In genomic region chr12:105992756-105993155, GRCm38 (mm10) we compare ENCODE assay signal across 20 mouse cellular contexts. TPM values are rescaled to one million over a fixed set of nuclear protein-coding genes. Genes with fewer than 3 reads are reported as not detected.
DNase-seq lines count a peak whose midpoint lies in the region; ATAC-seq and TF ChIP-seq lines count a peak whose summit lies in the region.
"Had no signal": no experiment of that assay in that cellular context is flagged by ENCODE, and none has a peak within 500 bp of the region (broad histone marks: within the 10 kb centered on the region; RNA-seq: fewer than 3 reads in every experiment).

No protein-coding gene starts in this region.

- H3K4me2 ChIP-seq in forebrain, embryonic 14.5 days (ENCODE audit: low read length): no peak overlapping the region
- H3K4me2 ChIP-seq in forebrain, embryonic 11.5 days (ENCODE audit: low read depth, low read length, severe bottlenecking): no peak overlapping the region
- no peak overlapping the region for H3K4me2 ChIP-seq in neural tube, embryonic 11.5 days (ENCODE audit: low read depth)
- no peak overlapping the region for H3K4me2 ChIP-seq in forebrain, postnatal 0 days (ENCODE audit: low read depth)
- H3K4me2 ChIP-seq: heart, embryonic 12.5 days had no signal

- no peak overlapping the region for H3K9ac ChIP-seq in forebrain, embryonic 14.5 days (ENCODE audit: low read length)
- H3K9ac ChIP-seq in forebrain, embryonic 11.5 days (ENCODE audit: low read length): no peak overlapping the region
- H3K9ac ChIP-seq in neural tube, embryonic 11.5 days (ENCODE audit: low read length): no peak overlapping the region
- H3K9ac ChIP-seq in forebrain, postnatal 0 days: no peak overlapping the region
- H3K9ac ChIP-seq: heart, embryonic 12.5 days had no signal

- TF ChIP-seq CTCF in forebrain, postnatal 0 days (IDR thresholded peaks at IDR 0.05; ENCODE audit: low read depth): no peak

- H3K27ac ChIP-seq in forebrain, embryonic 14.5 days (ENCODE audit: low read depth, low read length): no peak overlapping the region; the same call in 1 of the 2 replicates
- H3K27ac ChIP-seq in forebrain, embryonic 11.5 days (ENCODE audit: low read depth, low read length): no peak overlapping the region
- H3K27ac ChIP-seq in neural tube, embryonic 11.5 days (ENCODE audit: low read depth, low read length): 0 out of 2 replicates have a peak overlapping the region, but pooled peaks have one; percentile 14
- H3K27ac ChIP-seq in forebrain, postnatal 0 days (ENCODE audit: low read depth, low read length): no peak overlapping the region
- H3K27ac ChIP-seq: embryonic facial prominence, embryonic 10.5 days; midbrain, embryonic 10.5 days had no signal

- no peak overlapping the region for H3K4me3 ChIP-seq in forebrain, embryonic 14.5 days (ENCODE audit: low read depth, low read length)
- H3K4me3 ChIP-seq in forebrain, embryonic 11.5 days (ENCODE audit: low read depth, low read length): no peak overlapping the region
- no peak overlapping the region for H3K4me3 ChIP-seq in neural tube, embryonic 11.5 days (ENCODE audit: low read depth, low read length)
- H3K4me3 ChIP-seq in forebrain, postnatal 0 days (ENCODE audit: low read depth, low read length): no peak overlapping the region
- H3K4me3 ChIP-seq: embryonic facial prominence, embryonic 10.5 days; heart, embryonic 12.5 days; midbrain, embryonic 10.5 days had no signal

- H3K4me1 ChIP-seq in forebrain, embryonic 14.5 days (ENCODE audit: control insufficient read depth, insufficient read depth, low read length): peaks cover 7% of the 10 kb centered on the region; the same call in 1 of the 2 replicates
- H3K4me1 ChIP-seq in forebrain, embryonic 11.5 days (replicated peaks; ENCODE audit: control insufficient read depth, insufficient read depth, low read length): no peaks in the 10 kb centered on the region
- no peaks in the 10 kb centered on the region; the same call in 1 of the 2 replicates for H3K4me1 ChIP-seq in neural tube, embryonic 11.5 days (ENCODE audit: control insufficient read depth, insufficient read depth, low read length)
- H3K4me1 ChIP-seq in forebrain, postnatal 0 days (ENCODE audit: insufficient read depth): no peaks in the 10 kb centered on the region

- peak; percentile 72 for DNase-seq in forebrain, embryonic 14.5 days (ENCODE audit: low spot score)
- no peak for DNase-seq in forebrain, embryonic 11.5 days (ENCODE audit: low spot score)
- DNase-seq in neural tube, embryonic 11.5 days (ENCODE audit: low spot score): no peak
- no peak for DNase-seq in neural tube, embryonic 10.5 days (ENCODE audit: extremely low spot score, low spot score)
- DNase-seq in brain, adult 2 months (ENCODE audit: low read depth, low spot score): peak; percentile 22
- peak; percentile 41 for DNase-seq in forebrain, postnatal 0 days
- no peak for DNase-seq in urinary bladder, postnatal 4 days (ENCODE audit: low spot score in 2 of 2)
- DNase-seq: cerebellum, adult 11-12 months; cerebellum, postnatal 10 days; gastrocnemius, postnatal 14 days; heart, adult 18-20 months; heart, postnatal 10 days; kidney, adult 11 months; kidney, postnatal 4 days; right cerebral cortex, adult 18-20 months; thymus, adult 18-20 months; thymus, postnatal 36 days had no signal

- 14% methylated on average over 5 of the region's 5 CpGs for WGBS in forebrain, embryonic 14.5 days
- WGBS in forebrain, embryonic 11.5 days: 58% methylated on average over 5 of the region's 5 CpGs
- 85% methylated on average over 5 of the region's 5 CpGs for WGBS in neural tube, embryonic 11.5 days
- 17% methylated on average over 5 of the region's 5 CpGs for WGBS in forebrain, postnatal 0 days

- H3K36me3 ChIP-seq in forebrain, embryonic 14.5 days (ENCODE audit: control insufficient read depth, insufficient read depth, low read length): no peaks in the 10 kb centered on the region
- H3K36me3 ChIP-seq in forebrain, embryonic 11.5 days (ENCODE audit: control insufficient read depth, insufficient read depth, low read length): no peaks in the 10 kb centered on the region
- H3K36me3 ChIP-seq in neural tube, embryonic 11.5 days (ENCODE audit: control insufficient read depth, insufficient read depth, low read length): no peaks in the 10 kb centered on the region
- no peaks in the 10 kb centered on the region for H3K36me3 ChIP-seq in forebrain, postnatal 0 days (ENCODE audit: insufficient read depth)
- H3K36me3 ChIP-seq: embryonic facial prominence, embryonic 10.5 days; heart, embryonic 12.5 days; midbrain, embryonic 10.5 days had no signal

- ATAC-seq in forebrain, embryonic 14.5 days: peak; percentile 54
- ATAC-seq in forebrain, embryonic 11.5 days (replicated peaks; ENCODE audit: low FRiP score): no peak
- ATAC-seq in neural tube, embryonic 11.5 days (ENCODE audit: insufficient read depth, low FRiP score, low TSS enrichment): no peak
- peak; percentile 20; the same call in 1 of the 2 replicates for ATAC-seq in forebrain, postnatal 0 days

- no peaks in the 10 kb centered on the region for H3K27me3 ChIP-seq in forebrain, embryonic 14.5 days (replicated peaks; ENCODE audit: control insufficient read depth, insufficient read depth, low read length)
- no peaks in the 10 kb centered on the region for H3K27me3 ChIP-seq in forebrain, embryonic 11.5 days (ENCODE audit: control insufficient read depth, insufficient read depth, low read length)
- no peaks in the 10 kb centered on the region for H3K27me3 ChIP-seq in neural tube, embryonic 11.5 days (ENCODE audit: control insufficient read depth, insufficient read depth, low read length)
- H3K27me3 ChIP-seq in forebrain, postnatal 0 days (ENCODE audit: insufficient read depth, low read length): no peaks in the 10 kb centered on the region
- H3K27me3 ChIP-seq: heart, embryonic 12.5 days had no signal

- no peaks in the 10 kb centered on the region for H3K9me3 ChIP-seq in forebrain, embryonic 14.5 days (replicated peaks; ENCODE audit: control insufficient read depth, low read length)
- H3K9me3 ChIP-seq in forebrain, embryonic 11.5 days (ENCODE audit: control insufficient read depth, low read length): no peaks in the 10 kb centered on the region
- H3K9me3 ChIP-seq in neural tube, embryonic 11.5 days (ENCODE audit: control insufficient read depth, low read length): no peaks in the 10 kb centered on the region
- H3K9me3 ChIP-seq in forebrain, postnatal 0 days (ENCODE audit: low read length): no peaks in the 10 kb centered on the region
- H3K9me3 ChIP-seq: embryonic facial prominence, embryonic 10.5 days; heart, embryonic 12.5 days; midbrain, embryonic 10.5 days had no signal

RNA-seq across cellular contexts. Expression of gene Vrk1, which starts 17.3 kb away (rescaled TPM):
- 80.6 and 90.8 TPM in 2 replicates for polyA plus RNA-seq in forebrain, embryonic 14.5 days (2014; fragmentation: Nextera tagmentation; extraction: Ambion mirVana)
- polyA plus RNA-seq in forebrain, embryonic 11.5 days (2014; fragmentation: Nextera tagmentation; extraction: Ambion mirVana): 114 and 115 TPM in 2 replicates
- 87.7 and 88.4 TPM in 2 replicates for polyA plus RNA-seq in neural tube, embryonic 11.5 days (2014; fragmentation: Nextera tagmentation; extraction: Ambion mirVana)
- 30.5 and 34.9 TPM in 2 replicates for total RNA-seq in forebrain, postnatal 0 days (2014; rRNA removed)
- 50.5 and 51.5 TPM in 2 replicates for polyA plus RNA-seq in forebrain, postnatal 0 days (2015; fragmentation: Nextera tagmentation; extraction: Ambion mirVana)

Comparison
In these comparisons a context has a peak if more than half of its experiments do, and no peak if none do; other contexts are left out.
1. ATAC-seq: peak in forebrain, embryonic 14.5 days (single experiment) and forebrain, postnatal 0 days (single experiment); none in forebrain, embryonic 11.5 days (single experiment) and neural tube, embryonic 11.5 days (single experiment).
2. DNase-seq: peak in forebrain, embryonic 14.5 days (single experiment), brain, adult 2 months (single experiment) and forebrain, postnatal 0 days (single experiment); none in forebrain, embryonic 11.5 days (single experiment), neural tube, embryonic 11.5 days (single experiment), neural tube, embryonic 10.5 days (single experiment) and urinary bladder, postnatal 4 days (0 of 2).